Comparison of ENCODE assay signal across 31 mouse cellular contexts in the genomic region with DNA sequence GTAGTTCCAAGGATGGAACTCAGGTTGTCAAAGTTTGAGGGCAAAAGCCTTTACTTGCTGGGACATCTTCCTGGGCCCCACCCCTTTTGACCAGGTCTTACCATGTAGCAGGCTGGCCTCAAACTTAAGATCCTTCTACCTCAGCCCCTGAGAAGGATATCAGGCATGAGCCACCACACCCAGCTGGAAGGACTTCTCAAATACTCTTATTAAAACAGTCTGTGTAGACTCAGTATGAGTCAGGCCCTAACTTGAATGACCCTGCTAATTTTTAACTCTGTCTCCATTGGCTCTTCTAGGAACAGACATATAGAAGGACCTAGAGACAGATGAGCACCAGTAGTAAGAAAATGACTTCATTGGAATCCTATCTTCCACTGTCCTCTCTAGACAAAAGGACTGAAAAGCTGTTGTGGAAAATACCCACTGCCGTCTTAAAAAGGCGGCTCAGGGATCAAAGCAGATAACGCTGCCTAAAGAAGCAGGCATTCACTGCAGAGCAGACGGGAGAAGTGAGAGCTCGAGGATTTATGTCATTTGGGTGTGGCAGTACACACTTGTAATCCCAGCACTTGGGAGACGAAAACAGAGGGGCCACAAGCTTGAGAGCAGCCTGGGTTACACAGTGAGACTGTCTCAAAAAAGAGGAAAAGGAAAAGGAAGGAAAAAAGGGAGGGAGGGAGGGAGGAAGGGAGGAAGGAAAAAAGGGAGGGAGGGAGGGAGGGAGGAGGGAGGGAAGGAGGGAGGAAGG. TPM values are rescaled to one million over a fixed set of nuclear protein-coding genes. Genes with fewer than 3 reads are reported as not detected.
DNase-seq lines count a peak whose midpoint lies in the region; ATAC-seq and TF ChIP-seq lines count a peak whose summit lies in the region.
"Had no signal": no experiment of that assay in that cellular context is flagged by ENCODE, and none has a peak within 500 bp of the region (broad histone marks: within the 10 kb centered on the region; RNA-seq: fewer than 3 reads in every experiment).

No protein-coding gene starts in this region.

- H3K27me3 ChIP-seq in intestine, embryonic 15.5 days (replicated peaks): no peaks in the 10 kb centered on the region
- H3K27me3 ChIP-seq in intestine, postnatal 0 days (replicated peaks; ENCODE audit: control insufficient read depth, insufficient read depth, low read length): no peaks in the 10 kb centered on the region
- H3K27me3 ChIP-seq in stomach, embryonic 16.5 days (ENCODE audit: control insufficient read depth, insufficient read depth, low read length): no peaks in the 10 kb centered on the region
- H3K27me3 ChIP-seq: heart, embryonic 15.5 days; hindbrain, embryonic 12.5 days; limb, embryonic 12.5 days; liver, embryonic 15.5 days; neural tube, embryonic 15.5 days had no signal

- H3K4me1 ChIP-seq in intestine, embryonic 15.5 days (replicated peaks): no peaks in the 10 kb centered on the region
- H3K4me1 ChIP-seq in intestine, postnatal 0 days (replicated peaks; ENCODE audit: control insufficient read depth, insufficient read depth, low read length): no peaks in the 10 kb centered on the region
- H3K4me1 ChIP-seq in stomach, embryonic 16.5 days (ENCODE audit: control insufficient read depth, insufficient read depth, low read length): no peaks in the 10 kb centered on the region
- H3K4me1 ChIP-seq: hindbrain, embryonic 12.5 days; limb, embryonic 12.5 days; liver, embryonic 15.5 days; neural tube, embryonic 15.5 days had no signal

- no peak overlapping the region for H3K27ac ChIP-seq in intestine, embryonic 15.5 days
- H3K27ac ChIP-seq in intestine, postnatal 0 days (ENCODE audit: low read depth, low read length): no peak overlapping the region
- H3K27ac ChIP-seq in stomach, embryonic 16.5 days (ENCODE audit: low read length): peak overlapping the region; percentile 77
- H3K27ac ChIP-seq: heart, embryonic 10.5 days; heart, embryonic 15.5 days; hindbrain, embryonic 12.5 days; hindbrain, postnatal 0 days; left cerebral cortex, adult 2 months; limb, embryonic 12.5 days; liver, embryonic 15.5 days; neural tube, embryonic 15.5 days had no signal

- no peak overlapping the region for H3K4me2 ChIP-seq in intestine, embryonic 15.5 days (replicated peaks)
- H3K4me2 ChIP-seq in intestine, postnatal 0 days (replicated peaks; ENCODE audit: low read depth): no peak overlapping the region
- H3K4me2 ChIP-seq in stomach, embryonic 16.5 days (ENCODE audit: low read depth, low read length): no peak overlapping the region
- H3K4me2 ChIP-seq: heart, embryonic 15.5 days; hindbrain, embryonic 12.5 days; limb, embryonic 12.5 days; liver, embryonic 15.5 days; neural tube, embryonic 15.5 days had no signal

- no peak overlapping the region for H3K4me3 ChIP-seq in intestine, embryonic 15.5 days (replicated peaks)
- no peak overlapping the region for H3K4me3 ChIP-seq in intestine, postnatal 0 days (ENCODE audit: low read depth, low read length)
- no peak overlapping the region for H3K4me3 ChIP-seq in stomach, embryonic 16.5 days (replicated peaks; ENCODE audit: low read length)
- H3K4me3 ChIP-seq: heart, embryonic 10.5 days; heart, embryonic 15.5 days; hindbrain, embryonic 12.5 days; left cerebral cortex, adult 2 months; limb, embryonic 12.5 days; liver, embryonic 15.5 days; neural tube, embryonic 15.5 days had no signal

- peak; percentile 21 for DNase-seq in 3T3-L1 (ENCODE audit: low read depth, low spot score)
- peak; percentile 14 for DNase-seq in lung, postnatal 25 days (ENCODE audit: low spot score)
- DNase-seq in heart, postnatal 25 days (ENCODE audit: low spot score): no peak
- DNase-seq in layer of hippocampus, adult 9-11 months: no peak
- DNase-seq: adrenal gland, postnatal 25 days; cerebellum, adult 18-20 months; cerebellum, postnatal 25 days; gastrocnemius, postnatal 25 days; heart, adult 11 months; heart, postnatal 36 days; kidney, postnatal 14 days; midbrain, embryonic 14.5 days; right cerebral cortex, postnatal 25 days; thymus, postnatal 14 days had no signal

- H3K36me3 ChIP-seq in intestine, embryonic 15.5 days: peaks cover 4% of the 10 kb centered on the region; the same call in 1 of the 2 replicates
- H3K36me3 ChIP-seq in intestine, postnatal 0 days (ENCODE audit: control insufficient read depth, insufficient read depth): peaks cover 45% of the 10 kb centered on the region
- H3K36me3 ChIP-seq in stomach, embryonic 16.5 days (ENCODE audit: control insufficient read depth, insufficient read depth, low read length): no peaks in the 10 kb centered on the region

- WGBS in intestine, embryonic 15.5 days: 24% methylated on average over 6 of the region's 6 CpGs
- WGBS in intestine, postnatal 0 days: 34% methylated on average over 6 of the region's 6 CpGs
- 32% methylated on average over 6 of the region's 6 CpGs for WGBS in stomach, embryonic 16.5 days

- intact Hi-C loops in heart, postnatal 25 days (cut with DNase I): no loop called here

- H3K9me3 ChIP-seq in intestine, embryonic 15.5 days: no peaks in the 10 kb centered on the region
- H3K9me3 ChIP-seq in intestine, postnatal 0 days (ENCODE audit: control insufficient read depth): no peaks in the 10 kb centered on the region
- no peaks in the 10 kb centered on the region for H3K9me3 ChIP-seq in stomach, embryonic 16.5 days (replicated peaks; ENCODE audit: control insufficient read depth, low read length)
- H3K9me3 ChIP-seq: G1E; heart, embryonic 10.5 days; heart, embryonic 15.5 days; hindbrain, embryonic 12.5 days; limb, embryonic 12.5 days; liver, embryonic 15.5 days; neural tube, embryonic 15.5 days had no signal

- TF ChIP-seq CTCF in intestine, postnatal 0 days (IDR thresholded peaks at IDR 0.05; ENCODE audit: low read depth): no peak

- ATAC-seq in intestine, embryonic 15.5 days: peak; percentile 70; the same call in 1 of the 2 replicates
- ATAC-seq in intestine, postnatal 0 days: no peak
- ATAC-seq in stomach, embryonic 16.5 days (ENCODE audit: insufficient read depth, low FRiP score): peak; percentile 65; the same call in 1 of the 2 replicates
- ATAC-seq: forebrain, embryonic 14.5 days; hindbrain, postnatal 0 days; intestine, embryonic 16.5 days had no signal

- H3K9ac ChIP-seq in intestine, embryonic 15.5 days: no peak overlapping the region
- H3K9ac ChIP-seq in intestine, postnatal 0 days (ENCODE audit: low read depth, low read length): no peak overlapping the region
- no peak overlapping the region for H3K9ac ChIP-seq in stomach, embryonic 16.5 days (ENCODE audit: low read length)
- H3K9ac ChIP-seq: heart, embryonic 15.5 days; hindbrain, embryonic 12.5 days; limb, embryonic 12.5 days; liver, embryonic 15.5 days; neural tube, embryonic 15.5 days had no signal

RNA-seq across cellular contexts. Expression of gene Madd, which starts 26.5 kb away (rescaled TPM):
- polyA plus RNA-seq in intestine, embryonic 15.5 days (2015; fragmentation: Nextera tagmentation; extraction: Ambion mirVana): 8.0 and 11.0 TPM in 2 replicates
- 3.1 and 4.7 TPM in 2 replicates for polyA plus RNA-seq in intestine, postnatal 0 days (2015; fragmentation: Nextera tagmentation; extraction: Ambion mirVana)
- 14.3 and 17.2 TPM in 2 replicates for polyA plus RNA-seq in stomach, embryonic 16.5 days (2015; fragmentation: Nextera tagmentation; extraction: Ambion mirVana)
- 1 to 10 TPM; 5.4 to 6.2 TPM for total RNA-seq in heart, postnatal 25 days (2021)

RNA-seq across cellular contexts. Expression of gene Mybpc3, which starts 39.2 kb away (rescaled TPM):
- 0.05 and 0.06 TPM in 2 replicates for polyA plus RNA-seq in intestine, embryonic 15.5 days (2015; fragmentation: Nextera tagmentation; extraction: Ambion mirVana)
- not detected in 2 replicates for polyA plus RNA-seq in intestine, postnatal 0 days (2015; fragmentation: Nextera tagmentation; extraction: Ambion mirVana)
- polyA plus RNA-seq in stomach, embryonic 16.5 days (2015; fragmentation: Nextera tagmentation; extraction: Ambion mirVana): 0.17 and 0.54 TPM in 2 replicates
- 1,000 to 10,000 TPM; 1,615 to 1,699 TPM for total RNA-seq in heart, postnatal 25 days (2021)
- total RNA-seq: adrenal gland, postnatal 25 days; G1E; gastrocnemius, adult 18-20 months; gastrocnemius, postnatal 25 days; liver, adult 2 months had no signal
- polyA plus RNA-seq: forebrain, embryonic 14.5 days; G1E; intestine, embryonic 16.5 days; kidney, embryonic 14.5 days; midbrain, embryonic 14.5 days; neural tube, embryonic 15.5 days had no signal

RNA-seq across cellular contexts. Expression of gene Nr1h3, which starts 45.5 kb away (rescaled TPM):
- polyA plus RNA-seq in intestine, embryonic 15.5 days (2015; fragmentation: Nextera tagmentation; extraction: Ambion mirVana): 12.8 and 14.3 TPM in 2 replicates
- polyA plus RNA-seq in intestine, postnatal 0 days (2015; fragmentation: Nextera tagmentation; extraction: Ambion mirVana): 22.7 TPM in 2 replicates
- 3.5 and 4.2 TPM in 2 replicates for polyA plus RNA-seq in stomach, embryonic 16.5 days (2015; fragmentation: Nextera tagmentation; extraction: Ambion mirVana)
- total RNA-seq in heart, postnatal 25 days (2021): 10 to 100 TPM; 13.8 to 15.9 TPM

RNA-seq across cellular contexts. Expression of gene Acp2, which starts 45.5 kb away (rescaled TPM):
- 20.4 and 20.9 TPM in 2 replicates for polyA plus RNA-seq in intestine, embryonic 15.5 days (2015; fragmentation: Nextera tagmentation; extraction: Ambion mirVana)
- 20.4 and 20.5 TPM in 2 replicates for polyA plus RNA-seq in intestine, postnatal 0 days (2015; fragmentation: Nextera tagmentation; extraction: Ambion mirVana)
- polyA plus RNA-seq in stomach, embryonic 16.5 days (2015; fragmentation: Nextera tagmentation; extraction: Ambion mirVana): 23.1 and 24.5 TPM in 2 replicates
- total RNA-seq in heart, postnatal 25 days (2021): 10 to 100 TPM; 17.6 to 22.8 TPM

Comparison
In these comparisons a context has a peak if more than half of its experiments do, and no peak if none do; other contexts are left out.
1. DNase-seq: peak in 3T3-L1 (single experiment) and lung, postnatal 25 days (single experiment); none in heart, postnatal 25 days (single experiment) and layer of hippocampus, adult 9-11 months (single experiment).